Mouse (Mus musculus) heart, embryonic 13.5 days (tissue): ENCODE results near the gene Slc39a3. TPM values are rescaled to one million over a fixed set of nuclear protein-coding genes. Genes with fewer than 3 reads are reported as not detected.

ENCODE experiments used
- polyA plus RNA-seq: library from polyadenylated mRNA; unstranded; fragments of >200 nt; fragmentation: Nextera tagmentation; extraction: Ambion mirVana; gene quantifications from 2 replicates; pipeline ENCODE4 v1.2.1, GENCODE M21; 2015

The Slc39a3 gene
- polyA plus RNA-seq, 1 experiment from 2014 or later, result 8.2 TPM

Other genes starting within 250 kb of the Slc39a3 start
- gene Sf3a2, start 239.2 kb downstream of the Slc39a3 start, polyA plus RNA-seq, result 46.3 and 53.4 TPM in 2 replicates
- gene Plekhj1, start 238.8 kb downstream of the Slc39a3 start, polyA plus RNA-seq, result 79.6 and 86.5 TPM in 2 replicates
- 0.11 TPM in 1 of 2 replicates, not detected in the other for gene Amh, start 232.2 kb downstream of the Slc39a3 start, polyA plus RNA-seq
- 5.7 and 5.9 TPM in 2 replicates for gene Jsrp1, start 223.9 kb downstream of the Slc39a3 start, polyA plus RNA-seq
- gene Oaz1, start 210.8 kb downstream of the Slc39a3 start, polyA plus RNA-seq, result 2,053 and 2,109 TPM in 2 replicates
- 0.16 and 0.34 TPM in 2 replicates for gene Lingo3, start 193.4 kb downstream of the Slc39a3 start, polyA plus RNA-seq
- gene Lsm7, start 182.2 kb downstream of the Slc39a3 start, polyA plus RNA-seq, result 157 and 171 TPM in 2 replicates
- gene Sppl2b, start 182.2 kb downstream of the Slc39a3 start, polyA plus RNA-seq, result 27.7 and 28.5 TPM in 2 replicates
- gene Tmprss9, start 165.6 kb downstream of the Slc39a3 start, polyA plus RNA-seq, result 0.05 and 0.07 TPM in 2 replicates
- 285 and 314 TPM in 2 replicates for gene Timm13, start 136.5 kb downstream of the Slc39a3 start, polyA plus RNA-seq
- gene Lmnb2, start 119.2 kb downstream of the Slc39a3 start, polyA plus RNA-seq, result 24.8 and 26.7 TPM in 2 replicates
- gene Gadd45b, start 107.4 kb downstream of the Slc39a3 start, polyA plus RNA-seq, result 29.2 and 33.9 TPM in 2 replicates
- gene Gng7, start 22.5 kb downstream of the Slc39a3 start, polyA plus RNA-seq, result 1.4 TPM in 2 replicates
- 0.06 and 0.07 TPM in 2 replicates for gene Diras1, start 11.8 kb downstream of the Slc39a3 start, polyA plus RNA-seq
- 152 and 162 TPM in 2 replicates for gene Sgta, start 22.8 kb upstream of the Slc39a3 start, polyA plus RNA-seq
- 29.1 and 33.8 TPM in 2 replicates for gene Thop1, start 32.6 kb upstream of the Slc39a3 start, polyA plus RNA-seq
- gene Creb3l3, start 61.4 kb upstream of the Slc39a3 start, polyA plus RNA-seq, result 0.83 and 1.1 TPM in 2 replicates
- gene Map2k2, start 68.5 kb upstream of the Slc39a3 start, polyA plus RNA-seq, result 150 TPM in 2 replicates
- gene Zbtb7a, start 97.8 kb upstream of the Slc39a3 start, polyA plus RNA-seq, result 19.5 and 20.1 TPM in 2 replicates
- gene Pias4, start 130.5 kb upstream of the Slc39a3 start, polyA plus RNA-seq, result 35.7 and 40.3 TPM in 2 replicates
- 393 and 411 TPM in 2 replicates for gene Eef2, start 139.2 kb upstream of the Slc39a3 start, polyA plus RNA-seq
- 41.5 and 42.4 TPM in 2 replicates for gene Dapk3, start 145.6 kb upstream of the Slc39a3 start, polyA plus RNA-seq
- 0.27 TPM in 1 of 2 replicates, not detected in the other for gene 4930442H23Rik, start 146.4 kb upstream of the Slc39a3 start, polyA plus RNA-seq
- gene Nmrk2, start 164.6 kb upstream of the Slc39a3 start, polyA plus RNA-seq, result 5.2 and 6.1 TPM in 2 replicates
- gene Atcay, start 193.4 kb upstream of the Slc39a3 start, polyA plus RNA-seq, result 0.43 and 0.53 TPM in 2 replicates
- gene Zfr2, start 195.7 kb upstream of the Slc39a3 start, polyA plus RNA-seq, result 4.1 and 6.5 TPM in 2 replicates
- gene Matk, start 215.5 kb upstream of the Slc39a3 start, polyA plus RNA-seq, result 1.6 and 1.9 TPM in 2 replicates
- gene Mrpl54, start 229.5 kb upstream of the Slc39a3 start, polyA plus RNA-seq, result 244 and 260 TPM in 2 replicates
- gene Apba3, start 229.5 kb upstream of the Slc39a3 start, polyA plus RNA-seq, result 45.4 and 51.4 TPM in 2 replicates